Mouse (Mus musculus): Measurements from ENCODE around the gene Ssbp4. TPM values are rescaled to one million over a fixed set of nuclear protein-coding genes. Genes with fewer than 3 reads are reported as not detected.

Gene Ssbp4
- total and polyA plus RNA-seq, 3 experiments, result 84.9 to 212 TPM; not detected in 1

- no peak overlapping the region for H3K9ac ChIP-seq (ENCODE audit: control insufficient read depth, low read depth, low read length, poor library complexity, severe bottlenecking)
These were observed 48.5 kb upstream of the Ssbp4 start for GRCm38 (mm10) chr8:70657214-70657613.

GRCm38 (mm10) chr8:70656193-70656790 lies 47.6 kb upstream of the Ssbp4 start:
- no peak overlapping the region for H3K9ac ChIP-seq (ENCODE audit: control insufficient read depth, low read depth, low read length, poor library complexity, severe bottlenecking)
- no peak overlapping the region for H3K4me3 ChIP-seq (ENCODE audit: control insufficient read depth in 1 of 2, insufficient read depth in 1 of 2, low read depth in 2 of 2, low read length in 2 of 2)
- no peak for DNase-seq (ENCODE audit: low read depth, low spot score)
- no peaks in the 10 kb centered on the region for H3K9me3 ChIP-seq (replicated peaks; ENCODE audit: insufficient read depth, low read length)
- H3K27ac ChIP-seq (ENCODE audit: control insufficient read depth, low read depth, low read length), result no peak overlapping the region
- no peak for TF ChIP-seq POLR2AphosphoS5 (IDR thresholded peaks at IDR 0.05; ENCODE audit: borderline replicate concordance, low read depth, low read length)
- no peak for TF ChIP-seq HCFC1 (IDR thresholded peaks at IDR 0.05; ENCODE audit: low read depth, low read length)
- no peaks in the 10 kb centered on the region for H3K79me2 ChIP-seq (ENCODE audit: control insufficient read depth, insufficient read depth, low read length, poor library complexity)
- H3K4me1 ChIP-seq (ENCODE audit: control insufficient read depth in 1 of 2, insufficient read depth in 2 of 2, low read length in 2 of 2), result peaks cover 4 to 9% of the 10 kb centered on the region in 2 experiments; a peak in 3 of 4 replicates
- H3K36me3 ChIP-seq (ENCODE audit: control insufficient read depth in 1 of 2, insufficient read depth in 2 of 2, low read length in 2 of 2), result peaks cover 0 to 2% of the 10 kb centered on the region in 2 experiments; a peak in 1 of 4 replicates
- H3K27me3 ChIP-seq (ENCODE audit: control insufficient read depth in 1 of 2, insufficient read depth in 2 of 2, low read length in 2 of 2), result no peaks in the 10 kb centered on the region

More at GRCm38 (mm10) chr8:70657214-70657613, 48.5 kb upstream of the Ssbp4 start:
- Histone ChIP-seq H3K27ac (ENCODE audit: control insufficient read depth, low read depth, low read length) (no peak overlapping the region), H3K36me3 (ENCODE audit: control insufficient read depth in 1 of 2, insufficient read depth in 2 of 2, low read length in 2 of 2) (no peaks in the 10 kb centered on the region), H3K4me1 (ENCODE audit: control insufficient read depth in 1 of 2, insufficient read depth in 2 of 2, low read length in 2 of 2) (peaks cover 4 to 9% of the 10 kb centered on the region in 2 experiments; a peak in 3 of 4 replicates), H3K9me3 (replicated peaks; ENCODE audit: insufficient read depth, low read length) (no peaks in the 10 kb centered on the region), H3K27me3 (ENCODE audit: control insufficient read depth in 1 of 2, insufficient read depth in 2 of 2, low read length in 2 of 2) (no peaks in the 10 kb centered on the region), H3K4me3 (ENCODE audit: control insufficient read depth in 1 of 2, insufficient read depth in 1 of 2, low read depth in 2 of 2, low read length in 2 of 2) (no peak overlapping the region), H3K79me2 (ENCODE audit: control insufficient read depth, insufficient read depth, low read length, poor library complexity) (no peaks in the 10 kb centered on the region)
- TF ChIP-seq ZNF384 (IDR thresholded peaks at IDR 0.05; ENCODE audit: low read depth, low read length), result no peak
- no peak for TF ChIP-seq NELFE (IDR thresholded peaks at IDR 0.05; ENCODE audit: low read depth, low read length)
- no peak for TF ChIP-seq GATA1 (IDR thresholded peaks at IDR 0.05; ENCODE audit: low read depth, low read length)
- TF ChIP-seq CTCF (IDR thresholded peaks at IDR 0.05 in 2 of 3, conservative IDR thresholded peaks at IDR 0.05 in 1 of 3; ENCODE audit: control insufficient read depth in 1 of 3, insufficient read depth in 1 of 3, low read depth in 2 of 3, low read length in 3 of 3, poor library complexity in 1 of 3, severe bottlenecking in 1 of 3), result no peak
- no peak for TF ChIP-seq ETS1 (IDR thresholded peaks at IDR 0.05; ENCODE audit: low read depth, low read length)
- TF ChIP-seq MAZ (IDR thresholded peaks at IDR 0.05; ENCODE audit: low read depth, low read length), result no peak
- TF ChIP-seq RCOR1 (IDR thresholded peaks at IDR 0.05; ENCODE audit: low read depth, low read length), result no peak
- no peak for TF ChIP-seq MAFK (IDR thresholded peaks at IDR 0.05; ENCODE audit: borderline replicate concordance, low read depth, low read length)
- no peak for DNase-seq (ENCODE audit: low read depth, low spot score)

GRCm38 (mm10) chr8:70655469-70655868 lies 46.8 kb upstream of the Ssbp4 start:
- no peak for TF ChIP-seq GABPA (IDR thresholded peaks at IDR 0.05; ENCODE audit: low read depth, low read length)
- no peak for TF ChIP-seq MYB (IDR thresholded peaks at IDR 0.05; ENCODE audit: low read depth, low read length)
- no peak for TF ChIP-seq E2F4 (IDR thresholded peaks at IDR 0.05; ENCODE audit: borderline replicate concordance, low read depth, low read length)
- no peak for TF ChIP-seq TAL1 (IDR thresholded peaks at IDR 0.05; ENCODE audit: low read length)
- TF ChIP-seq NELFE (IDR thresholded peaks at IDR 0.05; ENCODE audit: low read depth, low read length), result no peak
- TF ChIP-seq USF1 (IDR thresholded peaks at IDR 0.05; ENCODE audit: low read depth, low read length), result no peak
- TF ChIP-seq ZKSCAN1 (IDR thresholded peaks at IDR 0.05; ENCODE audit: low read depth, low read length), result no peak
- no peak for TF ChIP-seq MAX (IDR thresholded peaks at IDR 0.05; ENCODE audit: low read length)
- TF ChIP-seq ZMIZ1 (IDR thresholded peaks at IDR 0.05; ENCODE audit: low read depth, low read length), result no peak
- TF ChIP-seq ZNF384 (IDR thresholded peaks at IDR 0.05; ENCODE audit: low read depth, low read length), result no peak
- H3K9me3 ChIP-seq (replicated peaks; ENCODE audit: insufficient read depth, low read length), result no peaks in the 10 kb centered on the region
- no peak overlapping the region for H3K9ac ChIP-seq (ENCODE audit: control insufficient read depth, low read depth, low read length, poor library complexity, severe bottlenecking)
- no peak overlapping the region for H3K27ac ChIP-seq (ENCODE audit: control insufficient read depth, low read depth, low read length)
- H3K79me2 ChIP-seq (ENCODE audit: control insufficient read depth, insufficient read depth, low read length, poor library complexity), result no peaks in the 10 kb centered on the region
- no peak for DNase-seq (ENCODE audit: low read depth, low spot score)
- peaks cover 4 to 8% of the 10 kb centered on the region in 2 experiments; a peak in 3 of 4 replicates for H3K4me1 ChIP-seq (ENCODE audit: control insufficient read depth in 1 of 2, insufficient read depth in 2 of 2, low read length in 2 of 2)
- H3K4me3 ChIP-seq (ENCODE audit: control insufficient read depth in 1 of 2, insufficient read depth in 1 of 2, low read depth in 2 of 2, low read length in 2 of 2), result no peak overlapping the region
- H3K27me3 ChIP-seq (ENCODE audit: control insufficient read depth in 1 of 2, insufficient read depth in 2 of 2, low read length in 2 of 2), result no peaks in the 10 kb centered on the region
- peaks cover 0 to 2% of the 10 kb centered on the region in 2 experiments; a peak in 1 of 4 replicates for H3K36me3 ChIP-seq (ENCODE audit: control insufficient read depth in 1 of 2, insufficient read depth in 2 of 2, low read length in 2 of 2)

Data from MEL (cell line).